Mouse (Mus musculus): ENCODE data around the gene Cdc37. TPM values are rescaled to one million over a fixed set of nuclear protein-coding genes. Genes with fewer than 3 reads are reported as not detected.

The Cdc37 gene
- total RNA-seq, 2 experiments from 2014 or later: 136 to 139 TPM

DNA sequence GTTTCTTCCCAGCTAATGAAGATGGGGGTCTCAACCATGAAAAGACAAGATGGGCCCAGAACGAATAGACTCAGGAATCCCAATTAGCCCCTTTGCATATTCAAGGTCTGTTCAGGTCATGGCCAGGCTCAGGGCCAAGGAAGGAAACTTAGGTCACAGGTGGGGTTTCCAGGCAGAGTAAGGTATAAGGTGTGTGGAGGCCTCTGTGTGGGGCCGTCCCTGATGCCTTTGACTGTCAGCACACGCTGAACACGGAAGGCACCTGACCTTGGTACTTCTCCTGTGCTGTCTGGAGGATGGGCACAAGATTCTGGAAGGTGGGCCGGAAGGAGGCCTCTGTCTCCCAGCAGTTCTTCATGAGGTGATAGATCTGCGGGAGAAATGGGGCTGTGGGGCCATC, 45.0 kb downstream of the Cdc37 start:
- DNase-seq (ENCODE audit: low spot score in 2 of 2): no peak

DNA sequence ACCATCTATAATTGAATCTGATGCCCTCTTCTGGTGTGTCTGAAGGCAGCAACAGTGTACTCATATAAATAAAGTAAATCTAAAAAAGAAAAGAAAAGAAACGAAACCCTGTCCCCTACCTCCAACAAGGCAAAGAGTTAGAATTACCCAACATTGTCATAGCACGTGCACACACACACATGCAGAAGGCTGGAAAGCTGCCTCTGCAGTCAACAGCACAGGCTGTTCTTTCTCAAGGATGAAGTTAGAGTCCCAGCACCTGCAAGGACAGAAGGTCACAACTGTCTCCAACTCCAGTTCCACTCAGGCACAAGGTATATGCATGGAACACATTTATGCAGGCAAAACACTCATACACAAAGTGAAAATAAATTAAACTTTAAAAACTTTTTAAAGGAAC, 47.7 kb downstream of the Cdc37 start:
- DNase-seq (ENCODE audit: low spot score in 2 of 2): no peak

DNA sequence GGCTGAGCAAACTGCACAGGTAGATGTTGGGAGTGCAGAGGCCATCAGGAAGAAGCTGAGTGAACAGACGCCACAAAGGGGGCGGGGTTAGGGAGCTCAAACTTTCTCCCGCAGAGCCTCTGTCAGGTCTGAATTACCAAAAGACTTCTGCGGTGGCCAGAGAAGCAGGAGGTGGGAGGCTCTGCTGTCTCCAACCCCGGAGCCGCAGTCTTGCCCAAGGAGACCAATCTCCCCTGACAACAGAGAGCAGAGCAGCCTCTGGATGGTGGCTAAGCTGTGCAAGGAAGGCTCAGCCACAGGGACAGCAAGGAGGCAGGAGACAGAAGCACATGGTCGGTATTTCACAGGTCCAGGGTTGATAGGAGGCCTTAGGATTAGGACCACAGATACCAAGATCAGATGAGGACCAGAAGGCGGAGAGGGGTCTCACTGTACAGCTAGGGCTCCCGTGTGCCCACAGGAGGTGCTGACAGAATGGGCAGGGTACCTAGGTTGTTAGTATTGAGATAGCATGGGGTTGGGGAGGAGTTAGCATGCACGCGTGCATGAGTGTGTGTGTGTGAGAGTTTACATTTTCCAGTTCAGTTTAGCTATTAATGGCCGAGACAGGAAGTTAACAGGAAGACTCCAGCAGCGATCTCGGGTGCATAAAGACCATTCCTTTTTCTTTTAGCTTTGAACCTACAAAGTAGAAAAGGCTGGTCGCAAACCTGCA, 49.2 kb downstream of the Cdc37 start:
- no peak for DNase-seq (ENCODE audit: low spot score in 2 of 2)

DNA sequence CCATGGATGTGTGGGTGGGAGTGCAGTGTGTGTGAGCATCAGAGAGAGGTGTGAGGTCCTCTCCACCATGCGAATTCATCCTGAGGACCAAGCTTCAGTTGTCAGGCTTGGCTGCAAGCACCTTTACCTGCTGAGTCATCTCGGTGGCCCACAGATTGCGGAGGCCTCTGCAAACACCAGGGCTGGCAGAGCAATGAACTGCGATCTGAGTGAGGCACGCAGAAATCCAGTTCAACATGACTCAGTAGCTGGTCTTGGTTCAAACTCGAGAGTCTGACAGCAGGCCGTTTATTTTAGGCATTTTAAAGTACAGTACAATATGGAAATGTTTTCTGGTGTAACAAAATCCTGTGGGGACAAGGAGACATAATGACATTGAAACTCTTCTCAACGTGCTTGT, 52.0 kb downstream of the Cdc37 start:
- no peak for DNase-seq (ENCODE audit: low spot score in 2 of 2)

DNA sequence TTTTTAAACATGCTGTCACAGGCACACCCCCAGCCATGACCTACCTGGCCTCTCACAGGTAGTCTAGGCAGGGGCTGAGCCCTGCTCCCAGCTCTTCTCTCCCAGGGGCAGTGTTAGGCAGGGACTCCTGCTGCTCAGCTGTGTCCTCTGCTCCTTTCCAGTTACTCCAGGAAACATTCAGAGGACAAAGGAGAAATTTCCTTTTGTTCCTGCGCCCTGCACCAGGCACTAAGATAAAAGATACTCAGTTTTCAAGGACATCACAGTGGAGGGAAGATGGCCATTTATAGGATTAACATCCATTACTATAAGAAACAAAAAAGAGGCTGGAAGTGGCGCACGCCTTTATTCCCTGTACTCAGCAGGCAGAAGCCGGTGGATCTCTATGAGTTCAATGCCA, 53.8 kb downstream of the Cdc37 start:
- no peak for DNase-seq (ENCODE audit: low spot score in 2 of 2)

DNA sequence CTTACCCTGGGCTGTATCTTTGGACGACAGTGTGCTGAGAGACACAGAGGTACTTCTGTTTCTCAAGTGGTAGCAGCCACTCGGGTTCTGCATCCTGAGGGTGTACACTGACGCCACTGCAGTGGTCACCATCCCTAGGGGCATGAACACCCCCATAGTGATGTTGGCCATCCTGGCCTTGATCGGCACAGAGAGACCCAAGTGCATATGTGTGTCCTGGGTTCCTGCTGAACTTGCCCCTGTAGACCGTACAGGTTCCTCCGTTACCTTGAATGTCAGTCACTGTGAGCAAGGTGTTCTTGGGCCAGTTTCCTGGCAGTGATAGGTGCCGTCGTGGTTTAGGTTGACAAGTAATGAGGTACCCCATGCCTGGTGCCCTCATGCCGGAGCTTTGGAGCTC, 56.4 kb downstream of the Cdc37 start:
- no peak for DNase-seq (ENCODE audit: low spot score in 2 of 2)

DNA sequence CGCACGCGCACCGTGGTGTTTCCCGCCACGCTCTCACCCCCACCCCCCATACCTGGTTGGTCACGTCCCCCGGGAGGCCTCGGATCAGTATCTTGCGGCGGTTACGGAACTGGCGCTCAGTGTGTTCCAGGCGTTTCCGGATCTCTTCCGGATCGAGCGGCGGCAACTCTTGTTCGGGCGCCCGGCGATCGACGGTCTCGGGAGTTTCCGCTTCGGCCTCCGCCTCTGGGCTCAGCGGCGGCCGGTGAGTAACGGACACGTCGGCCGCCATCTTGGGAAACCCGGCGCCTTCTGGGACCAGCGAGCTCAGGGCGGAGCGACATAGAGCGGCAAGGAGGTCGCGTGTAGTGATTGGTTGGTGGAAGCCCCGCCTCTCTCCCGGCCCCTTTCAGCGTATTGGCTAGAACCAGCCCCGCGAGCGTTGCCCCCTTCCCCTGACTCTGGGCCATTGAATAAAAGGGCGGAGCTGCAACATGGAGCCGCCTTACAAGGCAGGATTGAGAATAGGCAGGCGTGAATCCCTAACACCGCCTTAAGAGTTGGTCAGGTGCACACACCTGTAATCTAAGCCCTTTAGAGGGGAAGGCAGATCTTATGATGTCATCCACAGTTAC, 58.0 kb downstream of the Cdc37 start, which contains the start of the genes Gm38431 and Raver1:
Gene Gm38431, minus strand, starts transcription at position 291 of the 614 bp plus-strand sequence.
Gene Raver1, minus strand, starts transcription at position 302 of the 614 bp plus-strand sequence.
- peak; percentile 94 to 96 for DNase-seq (ENCODE audit: low spot score in 2 of 2)

DNA sequence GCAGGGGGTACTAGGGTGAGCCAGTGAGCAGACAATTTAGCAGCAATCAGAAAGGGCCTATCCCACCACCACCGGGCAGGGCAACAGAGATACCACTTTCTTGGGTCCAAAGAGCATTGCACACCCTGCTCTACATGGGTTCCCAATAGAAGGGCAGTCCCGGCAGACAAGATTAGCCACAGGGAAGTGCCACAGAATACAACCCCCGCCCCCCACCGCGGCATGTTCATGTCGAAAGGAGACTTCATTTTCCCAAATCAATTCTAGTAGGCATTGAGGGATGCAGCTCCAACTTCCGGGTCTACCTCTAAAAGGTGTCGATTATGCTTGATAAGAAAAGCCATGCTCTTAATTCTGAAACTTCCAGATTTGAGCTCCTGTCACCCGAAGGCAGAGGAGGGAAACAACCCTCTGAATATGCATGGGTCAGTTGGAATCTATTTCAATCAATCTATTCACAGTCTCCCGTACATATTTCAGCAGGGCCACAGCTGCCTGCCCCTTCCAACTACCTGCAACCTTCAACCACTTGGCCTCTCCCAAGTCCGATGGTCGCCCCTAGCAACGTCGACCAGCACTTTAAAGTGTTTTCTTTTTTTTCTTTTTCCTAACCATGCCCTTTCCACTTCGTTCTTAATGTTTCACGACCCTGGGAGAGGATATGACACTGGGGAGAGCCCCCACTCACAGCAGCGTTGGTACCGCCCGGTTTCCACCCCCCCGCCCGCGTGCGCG, 58.6 kb downstream of the Cdc37 start:
- DNase-seq (ENCODE audit: low spot score in 2 of 2): no peak

DNA sequence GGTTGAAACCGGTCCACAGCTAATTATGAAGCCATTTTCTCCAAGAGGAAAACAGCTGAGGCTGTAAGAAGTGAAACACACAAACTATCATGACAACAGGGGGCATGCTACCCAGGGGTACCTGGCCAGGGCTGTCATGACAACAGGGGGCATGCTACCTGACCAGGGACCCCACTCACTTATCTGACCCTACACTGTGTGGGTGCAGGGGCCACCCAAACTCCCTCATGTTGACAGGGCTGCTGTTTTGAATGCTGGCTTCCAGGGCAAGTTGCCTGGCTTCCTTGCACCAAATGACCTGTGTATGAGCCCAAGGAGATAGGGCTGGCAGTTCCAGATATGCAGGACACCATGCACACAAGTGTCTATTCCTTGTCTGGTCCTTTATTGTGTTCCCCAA, 59.2 kb downstream of the Cdc37 start:
- DNase-seq (ENCODE audit: low spot score in 2 of 2): no peak

DNA sequence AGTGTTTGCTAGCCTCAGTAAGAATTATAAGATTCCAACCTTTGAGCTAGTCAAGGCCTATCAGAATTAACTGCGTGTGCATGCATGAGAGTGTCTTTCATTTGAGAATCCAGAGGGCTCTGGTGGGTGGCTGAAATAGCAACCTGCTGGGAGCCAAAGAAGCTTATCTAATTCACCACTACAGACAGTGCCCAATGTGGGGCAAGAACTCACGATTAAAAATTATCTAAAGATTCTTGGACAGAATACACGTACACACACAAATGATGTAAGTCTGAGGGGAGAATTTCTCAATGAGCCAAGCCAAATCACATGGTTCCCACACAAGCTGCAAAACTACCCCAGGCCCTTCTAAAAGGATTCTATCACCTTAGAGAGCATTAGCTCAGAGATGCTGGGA, 66.5 kb downstream of the Cdc37 start:
- no peak for DNase-seq (ENCODE audit: low spot score in 2 of 2)

Other genes with a start within 250 kb of the Cdc37 start
- gene Dnmt1, start 190.1 kb downstream of the Cdc37 start, total RNA-seq (2021): 10 to 100 TPM; 47.4 to 52.1 TPM
- gene S1pr2, start 173.2 kb downstream of the Cdc37 start, total RNA-seq (2021): 1 to 10 TPM; 3.1 to 4.1 TPM
- gene Mrpl4, start 147.2 kb downstream of the Cdc37 start, total RNA-seq (2021): 10 to 100 TPM; 47.2 to 54.4 TPM
- 1 to 10 TPM; 3.0 to 3.9 TPM for gene Icam1, start 134.0 kb downstream of the Cdc37 start, total RNA-seq (2021)
- under 1 TPM in 1 of 2 experiments, not detected in 1; 0.56 TPM for gene Icam4, start 120.6 kb downstream of the Cdc37 start, total RNA-seq (2021)
- gene Icam5, start 117.9 kb downstream of the Cdc37 start, total RNA-seq (2021): 100 to 1,000 TPM; 256 to 261 TPM
- 1 to 10 TPM; 1.7 to 2.4 TPM for gene Zglp1, start 82.9 kb downstream of the Cdc37 start, total RNA-seq (2021)
- gene Gm49373, start 76.9 kb downstream of the Cdc37 start, total RNA-seq (2021): 1 to 10 TPM; 1.4 to 1.5 TPM
- 10 to 100 TPM; 53.7 to 55.2 TPM for gene Fdx1l, start 76.4 kb downstream of the Cdc37 start, total RNA-seq (2021)
- gene Gm38431, start 58.0 kb downstream of the Cdc37 start, total RNA-seq (2021): 1 to 10 TPM; 2.4 to 3.4 TPM
- 10 to 100 TPM; 36.1 to 37.6 TPM for gene Raver1, start 58.0 kb downstream of the Cdc37 start, total RNA-seq (2021)
- 10 to 100 TPM; 12.7 to 14.0 TPM for gene Tyk2, start 18.7 kb downstream of the Cdc37 start, total RNA-seq (2021)
- 10 to 100 TPM; 58.9 to 59.5 TPM for gene Pde4a, start 15.7 kb upstream of the Cdc37 start, total RNA-seq (2021)
- 10 to 100 TPM; 51.7 to 56.5 TPM for gene Keap1, start 89.4 kb upstream of the Cdc37 start, total RNA-seq (2021)
- gene S1pr5, start 98.5 kb upstream of the Cdc37 start, total RNA-seq (2021): 1 to 10 TPM; 2.4 to 3.0 TPM
- gene Atg4d, start 115.3 kb upstream of the Cdc37 start, total RNA-seq (2021): 10 to 100 TPM; 28.8 to 29.4 TPM
- 10 to 100 TPM; 37.7 to 39.2 TPM for gene Kri1, start 138.0 kb upstream of the Cdc37 start, total RNA-seq (2021)
- gene Cdkn2d, start 141.4 kb upstream of the Cdc37 start, total RNA-seq (2021): 10 to 100 TPM; 66.7 to 69.5 TPM
- gene Ap1m2, start 162.4 kb upstream of the Cdc37 start, total RNA-seq (2021): 1 to 10 TPM in 1 of 2 experiments, under 1 TPM in 1; 0.45 to 1.3 TPM
- 10 to 100 TPM; 62.2 to 63.6 TPM for gene Slc44a2, start 170.7 kb upstream of the Cdc37 start, total RNA-seq (2021)
- gene Ilf3, start 217.9 kb upstream of the Cdc37 start, total RNA-seq (2021): 10 to 100 TPM; 92.4 to 96.7 TPM